14 mouse cellular contexts compared by ENCODE assay signal in the genomic region with DNA sequence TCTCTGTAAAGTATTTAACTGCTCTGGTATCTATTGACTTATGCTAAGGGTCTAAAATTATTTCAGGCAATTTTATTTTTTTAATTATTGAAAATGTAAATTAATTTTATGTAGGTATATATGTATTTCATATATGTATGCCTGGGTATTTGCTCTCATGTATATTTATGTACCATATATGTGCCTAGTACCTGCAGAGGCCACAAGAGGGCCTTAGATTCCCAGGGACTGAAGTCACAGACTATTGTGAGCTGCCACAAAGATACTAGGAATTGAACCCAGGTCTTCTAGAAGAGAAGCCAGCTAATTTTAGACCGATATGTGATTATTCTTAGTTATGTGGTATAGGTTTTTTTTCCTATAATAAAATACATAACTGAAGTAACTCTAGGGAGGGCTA.
"Had no signal": no experiment of that assay in that cellular context is flagged by ENCODE, and none has a peak within 500 bp of the region (broad histone marks: within the 10 kb centered on the region; RNA-seq: fewer than 3 reads in every experiment).

No protein-coding gene starts in this region.

- H3K9me3 ChIP-seq: limb, embryonic 10.5 days; limb, embryonic 13.5 days; liver, embryonic 12.5 days; liver, embryonic 15.5 days had no signal

- H3K27ac ChIP-seq: kidney, postnatal 0 days; limb, embryonic 10.5 days; limb, embryonic 13.5 days; liver, embryonic 12.5 days; liver, embryonic 15.5 days; macrophage had no signal

- H3K4me3 ChIP-seq: limb, embryonic 10.5 days; limb, embryonic 13.5 days; liver, embryonic 12.5 days; liver, embryonic 15.5 days; megakaryocyte, embryonic 14.5 days had no signal

- DNase-seq: kidney, adult 18-20 months; kidney, postnatal 25 days; liver; lung, adult 18-20 months; midbrain, embryonic 14.5 days; thymus, adult 18-20 months; thymus, postnatal 36 days had no signal

- H3K36me3 ChIP-seq: limb, embryonic 10.5 days; limb, embryonic 13.5 days; liver, embryonic 12.5 days; liver, embryonic 15.5 days had no signal

- H3K9ac ChIP-seq: limb, embryonic 13.5 days; liver, embryonic 12.5 days; liver, embryonic 15.5 days had no signal

- H3K27me3 ChIP-seq: limb, embryonic 13.5 days; liver, embryonic 12.5 days; liver, embryonic 15.5 days; megakaryocyte, embryonic 14.5 days had no signal

- H3K4me1 ChIP-seq: limb, embryonic 10.5 days; limb, embryonic 13.5 days; liver, embryonic 12.5 days; liver, embryonic 15.5 days; megakaryocyte, embryonic 14.5 days had no signal
